Mouse (Mus musculus) kidney, postnatal 0 days (tissue): ENCODE measurements around the gene Sec22b. TPM values are rescaled to one million over a fixed set of nuclear protein-coding genes. Genes with fewer than 3 reads are reported as not detected.

ENCODE experiments used
- ATAC-seq: fragments of 200-750 bp; cut with Nextera tagmentation; replicated peaks from 2 replicates; pipeline ENCODE4 v1.8.0; 2017; ENCODE audit warnings: low read depth, moderate number of reproducible peaks, moderate TSS enrichment, moderate library complexity; ENCODE audit not compliant: low FRiP score
- DNase-seq: peaks from one replicate; pipeline ENCODE4 v3.0.0-alpha.2; 2016; ENCODE audit warnings: low spot score
- H3K27ac ChIP-seq: fragments of 300-500 bp; sonication (generic); 2 replicates; pipeline ENCODE4 v1.5.1; 2014; ENCODE audit warnings: mild to moderate bottlenecking
- H3K27me3 ChIP-seq: fragments of 300-500 bp; sonication (generic); 2 replicates; pipeline ENCODE4 v1.6.1; 2014; ENCODE audit warnings: low read length, mixed read lengths; ENCODE audit not compliant: insufficient read depth
- H3K36me3 ChIP-seq: fragments of 300-500 bp; sonication (generic); 2 replicates; pipeline ENCODE4 v1.6.1; 2014; ENCODE audit warnings: low read length, mixed read lengths; ENCODE audit not compliant: insufficient read depth
- H3K4me1 ChIP-seq: fragments of 300-500 bp; sonication (generic); replicated peaks from 2 replicates; pipeline ENCODE4 v1.6.1; 2014; ENCODE audit warnings: antibody characterized with exemption, low read length, mixed read lengths; ENCODE audit not compliant: insufficient read depth
- H3K4me2 ChIP-seq: fragments of 300-500 bp; sonication (generic); 2 replicates; pipeline ENCODE4 v1.6.1; 2014; ENCODE audit warnings: mild to moderate bottlenecking, low read length, moderate library complexity, mixed read lengths
- H3K4me3 ChIP-seq: fragments of 300-500 bp; sonication (generic); replicated peaks from 2 replicates; pipeline ENCODE4 v1.5.1; 2014; ENCODE audit warnings: low read depth, low read length
- H3K9ac ChIP-seq: fragments of 300-500 bp; sonication (generic); 2 replicates; pipeline ENCODE4 v1.6.1; 2014; ENCODE audit warnings: low read depth, low read length
- H3K9me3 ChIP-seq: fragments of 300-500 bp; sonication (generic); replicated peaks from 2 replicates; pipeline ENCODE4 v1.6.1; 2016; ENCODE audit warnings: low read length, inconsistent platforms, mixed read lengths
- CTCF ChIP-seq: IDR thresholded peaks from 2 replicates; pipeline ENCODE4 v1.5.1; 2016; ENCODE audit warnings: antibody characterized with exemption, low read depth, mild to moderate bottlenecking, moderate library complexity
- WGBS: fragments of 180-500 bp; shearing (Covaris S2); extraction: QIAGEN DNeasy Blood & Tissue Kit; methylation state at CpG from one replicate; pipeline ENCODE4 v1.1.7; 2014; 5-methylcytosine and 5-hydroxymethylcytosine counted together
- polyA plus RNA-seq: library from polyadenylated mRNA; unstranded; fragments of >200 nt; fragmentation: Nextera tagmentation; extraction: Ambion mirVana; gene quantifications from 2 replicates; pipeline ENCODE4 v1.2.1, GENCODE M21; 2015

The Sec22b gene
- polyA plus RNA-seq, 1 experiment from 2014 or later: 97.7 TPM

DNA sequence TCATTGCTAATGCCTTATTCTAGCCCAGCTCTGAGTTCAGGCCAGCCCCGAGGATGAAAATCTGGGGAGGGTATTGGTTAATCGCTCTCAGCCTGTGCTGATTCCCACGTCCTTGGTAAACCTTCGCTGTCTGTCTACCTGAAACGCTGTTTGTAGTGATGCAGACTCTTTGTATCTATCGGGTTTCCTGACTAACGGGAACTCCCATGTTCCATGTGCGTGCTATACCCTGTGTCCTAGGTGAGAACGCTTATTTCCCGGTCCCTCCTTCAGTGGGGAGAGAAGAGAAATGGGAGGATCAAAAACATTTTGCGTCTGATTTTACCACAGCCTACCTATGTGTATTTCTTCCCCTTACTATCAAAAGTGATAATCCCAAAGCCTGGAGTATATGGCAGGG is 31.8 kb downstream of the Sec22b start:
- Histone ChIP-seq H3K36me3 (no peaks in the 10 kb centered on the region), H3K9me3 (no peaks in the 10 kb centered on the region), H3K4me3 (no peak overlapping the region), H3K27ac (no peak overlapping the region), H3K4me1 (peaks cover 7% of the 10 kb centered on the region; the same call in 1 of the 2 replicates), H3K4me2 (no peak overlapping the region), H3K27me3 (no peaks in the 10 kb centered on the region), H3K9ac (no peak overlapping the region)
- WGBS: 41% methylated on average over 11 of the region's 11 CpGs
- ATAC-seq: no peak
- TF ChIP-seq CTCF: no peak
- no peak for DNase-seq

DNA sequence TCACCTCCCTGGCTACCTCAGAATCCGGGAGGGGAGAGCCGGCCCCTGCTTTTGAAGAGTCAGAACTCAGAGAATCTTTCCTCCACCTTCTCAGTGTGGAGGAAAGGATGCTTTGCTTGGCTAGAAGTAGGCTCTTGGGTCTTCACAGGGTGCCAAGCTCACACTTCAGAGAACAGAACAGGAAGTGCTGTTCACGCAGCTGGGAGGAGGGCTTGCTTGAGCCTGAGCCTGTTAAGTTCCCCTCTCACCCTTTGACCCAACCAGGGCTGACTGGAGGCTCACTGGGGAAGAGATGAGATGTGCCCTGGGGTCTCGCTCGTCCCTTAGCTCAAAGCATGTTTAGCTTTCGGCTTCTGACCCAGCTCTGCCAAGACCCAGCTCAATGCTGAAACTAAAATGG is 32.3 kb downstream of the Sec22b start:
- no peak overlapping the region for H3K27ac ChIP-seq
- DNase-seq (no peak), ATAC-seq (no peak)

DNA sequence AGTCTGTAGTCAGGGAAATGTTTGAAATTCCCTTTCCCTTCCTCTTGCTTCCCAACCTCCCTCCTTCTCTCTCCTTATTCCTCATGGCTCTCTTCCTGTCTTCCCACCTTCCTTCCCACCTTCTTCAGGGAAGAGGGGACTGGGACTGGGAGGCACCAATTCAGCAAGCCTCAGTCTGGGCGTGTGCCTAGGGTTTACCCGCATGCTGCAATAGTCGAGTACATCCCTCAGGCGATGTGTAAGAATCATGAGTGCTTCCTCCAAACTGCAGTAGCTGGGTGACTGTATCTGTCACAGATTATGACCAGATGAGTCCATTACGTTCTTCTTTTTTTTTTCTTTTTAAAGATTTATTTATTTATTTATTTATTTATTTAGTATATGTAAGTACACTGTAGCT is 32.8 kb downstream of the Sec22b start:
- no peaks in the 10 kb centered on the region for H3K27me3 ChIP-seq
- no peak; the same call in 1 of the 2 replicates for TF ChIP-seq CTCF
- no peaks in the 10 kb centered on the region for H3K9me3 ChIP-seq
- H3K4me3 ChIP-seq: no peak overlapping the region
- ATAC-seq (no peak), DNase-seq (no peak)
- H3K36me3 ChIP-seq: no peaks in the 10 kb centered on the region
- WGBS: 87% methylated on average over 5 of the region's 5 CpGs
- no peak overlapping the region for H3K9ac ChIP-seq
- H3K27ac ChIP-seq: no peak overlapping the region
- H3K4me1 ChIP-seq: peaks cover 9% of the 10 kb centered on the region; the same call in 1 of the 2 replicates
- no peak overlapping the region for H3K4me2 ChIP-seq

More for the DNA sequence above, 32.3 kb downstream of the Sec22b start:
- no peaks in the 10 kb centered on the region for H3K36me3 ChIP-seq
- peaks cover 7% of the 10 kb centered on the region; the same call in 1 of the 2 replicates for H3K4me1 ChIP-seq
- no peaks in the 10 kb centered on the region for H3K9me3 ChIP-seq
- WGBS: 51% methylated on average over 6 of the region's 6 CpGs
- H3K27me3 ChIP-seq: no peaks in the 10 kb centered on the region
- no peak overlapping the region for H3K4me3 ChIP-seq
- no peak overlapping the region for H3K9ac ChIP-seq
- no peak overlapping the region for H3K4me2 ChIP-seq
- TF ChIP-seq CTCF: no peak

DNA sequence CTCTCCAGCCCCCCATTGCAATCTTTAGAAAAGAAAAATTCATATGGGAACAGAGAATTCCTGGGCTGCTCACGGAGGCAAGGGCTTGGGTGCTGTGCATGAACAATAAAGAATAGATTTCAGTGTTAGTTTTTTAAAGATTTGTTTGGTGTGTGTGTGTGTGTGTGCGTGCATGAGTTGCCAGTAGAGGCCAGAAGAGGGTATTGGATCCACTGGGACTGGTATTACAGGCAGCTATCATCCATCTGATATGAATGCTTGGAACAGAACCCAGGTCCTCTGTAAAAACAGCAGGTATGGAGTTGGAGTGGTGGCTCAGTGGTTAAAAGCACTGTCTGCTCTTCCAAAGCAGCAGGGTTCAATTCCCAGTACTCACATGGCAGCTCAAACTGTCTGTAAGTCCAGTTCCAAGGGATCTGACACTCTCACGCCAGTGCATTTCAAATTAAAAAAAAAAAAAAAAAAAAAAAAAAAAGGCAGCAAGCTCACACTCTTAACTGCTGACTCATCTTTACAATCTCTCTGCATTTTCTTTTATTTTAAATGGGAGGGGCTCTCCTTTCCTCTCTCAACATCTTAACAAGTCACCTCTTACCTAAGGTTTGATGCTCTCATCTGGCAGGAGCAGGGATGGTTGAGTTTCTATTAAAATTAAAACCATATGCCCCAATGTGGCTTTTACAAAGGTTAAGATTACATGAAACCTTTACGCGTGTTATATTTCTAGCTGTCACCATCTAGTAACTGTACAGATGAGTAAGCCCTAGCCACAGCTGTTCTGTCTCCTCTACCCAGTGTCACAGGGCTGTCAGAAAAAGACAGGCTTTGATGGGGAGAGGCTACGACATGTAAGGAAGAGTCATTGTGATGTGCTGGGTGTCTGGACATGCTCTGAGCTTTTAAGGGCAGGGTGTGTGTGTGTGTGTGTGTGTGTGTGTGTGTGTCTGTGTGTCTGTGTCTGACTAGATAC is 33.6 kb downstream of the Sec22b start:
- H3K9ac ChIP-seq: no peak overlapping the region
- no peak for DNase-seq
- WGBS: 73% methylated on average over 6 of the region's 6 CpGs
- no peak for TF ChIP-seq CTCF
- H3K36me3 ChIP-seq: no peaks in the 10 kb centered on the region
- no peaks in the 10 kb centered on the region for H3K9me3 ChIP-seq
- H3K27me3 ChIP-seq: no peaks in the 10 kb centered on the region
- H3K4me3 ChIP-seq: no peak overlapping the region
- H3K27ac ChIP-seq: no peak overlapping the region
- no peak overlapping the region for H3K4me2 ChIP-seq
- H3K4me1 ChIP-seq: peaks cover 16% of the 10 kb centered on the region
- no peak for ATAC-seq

DNA sequence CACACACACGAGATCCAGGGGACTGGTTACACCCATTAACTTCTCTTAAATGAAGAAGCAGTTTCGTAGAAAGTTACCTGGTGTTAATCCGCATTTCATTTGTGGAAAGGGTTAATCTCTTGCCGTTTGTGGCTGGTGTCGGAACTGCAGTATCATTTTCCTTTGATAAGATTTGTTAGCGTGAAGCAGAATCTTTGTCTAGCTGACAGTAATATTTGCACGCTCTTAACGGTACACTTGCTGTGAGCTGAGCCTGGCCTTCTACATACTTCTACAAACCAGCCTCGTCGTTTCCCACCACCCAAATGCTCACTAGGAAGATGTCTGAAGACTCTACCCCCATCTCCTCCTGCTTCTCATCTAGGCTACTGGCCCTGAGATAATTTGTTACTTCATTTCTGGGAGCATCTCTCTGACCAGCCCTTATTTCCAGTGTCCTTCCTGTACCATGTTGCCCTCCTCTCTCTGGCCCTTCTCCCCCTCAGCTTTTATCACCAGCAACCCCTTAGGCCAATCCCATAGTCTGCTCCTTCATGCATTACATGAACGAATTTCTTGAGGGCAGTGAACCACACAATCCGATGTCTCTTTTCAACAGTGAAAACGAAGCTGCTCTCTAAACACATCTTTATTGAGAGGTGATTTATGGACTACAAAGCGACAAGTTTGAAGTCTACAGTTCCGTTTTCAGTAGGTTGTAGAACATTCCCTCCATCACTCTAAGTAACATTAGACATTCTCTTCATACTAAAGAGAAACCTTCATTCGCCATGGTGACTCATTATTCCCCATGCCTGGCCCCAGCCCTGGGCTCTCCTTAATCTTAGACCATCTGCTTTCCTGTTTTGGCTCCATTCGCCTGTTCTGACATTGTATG is 36.3 kb downstream of the Sec22b start:
- H3K9ac ChIP-seq: no peak overlapping the region
- 0 out of 2 replicates have a peak overlapping the region, but pooled peaks have one; percentile 42 for H3K27ac ChIP-seq
- H3K4me2 ChIP-seq: no peak overlapping the region
- H3K4me1 ChIP-seq: peaks cover 31% of the 10 kb centered on the region
- H3K36me3 ChIP-seq: no peaks in the 10 kb centered on the region
- H3K9me3 ChIP-seq: no peaks in the 10 kb centered on the region
- WGBS: 25% methylated on average over 17 of the region's 17 CpGs
- ATAC-seq: peak; percentile 83
- no peak overlapping the region for H3K4me3 ChIP-seq
- no peaks in the 10 kb centered on the region for H3K27me3 ChIP-seq
- DNase-seq: peak; percentile 93
- TF ChIP-seq CTCF: no peak

DNA sequence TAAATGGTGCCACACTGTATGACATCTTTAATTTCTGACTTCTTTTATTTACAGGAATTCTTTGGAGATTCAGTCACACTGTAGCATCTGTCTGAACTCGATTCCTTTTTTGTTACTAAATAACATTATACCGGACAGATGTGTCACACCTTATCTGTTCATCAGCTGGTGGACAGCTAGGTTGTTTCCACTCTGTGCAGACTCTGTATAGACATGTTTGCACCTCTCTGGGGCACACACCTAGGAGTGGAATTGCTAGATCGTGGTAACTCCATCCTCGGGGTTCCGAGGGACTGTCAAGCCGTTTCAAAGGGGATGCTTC is 36.9 kb downstream of the Sec22b start:
- Histone ChIP-seq H3K9me3 (no peaks in the 10 kb centered on the region), H3K4me3 (no peak overlapping the region), H3K27me3 (no peaks in the 10 kb centered on the region), H3K9ac (no peak overlapping the region), H3K27ac (no peak overlapping the region), H3K4me2 (no peak overlapping the region), H3K4me1 (peaks cover 33% of the 10 kb centered on the region), H3K36me3 (no peaks in the 10 kb centered on the region)
- ATAC-seq (no peak), DNase-seq (no peak)
- WGBS: 39% methylated on average over 6 of the region's 6 CpGs
- no peak for TF ChIP-seq CTCF
